8 mouse cellular contexts compared by ENCODE assay signal in the genomic region with DNA sequence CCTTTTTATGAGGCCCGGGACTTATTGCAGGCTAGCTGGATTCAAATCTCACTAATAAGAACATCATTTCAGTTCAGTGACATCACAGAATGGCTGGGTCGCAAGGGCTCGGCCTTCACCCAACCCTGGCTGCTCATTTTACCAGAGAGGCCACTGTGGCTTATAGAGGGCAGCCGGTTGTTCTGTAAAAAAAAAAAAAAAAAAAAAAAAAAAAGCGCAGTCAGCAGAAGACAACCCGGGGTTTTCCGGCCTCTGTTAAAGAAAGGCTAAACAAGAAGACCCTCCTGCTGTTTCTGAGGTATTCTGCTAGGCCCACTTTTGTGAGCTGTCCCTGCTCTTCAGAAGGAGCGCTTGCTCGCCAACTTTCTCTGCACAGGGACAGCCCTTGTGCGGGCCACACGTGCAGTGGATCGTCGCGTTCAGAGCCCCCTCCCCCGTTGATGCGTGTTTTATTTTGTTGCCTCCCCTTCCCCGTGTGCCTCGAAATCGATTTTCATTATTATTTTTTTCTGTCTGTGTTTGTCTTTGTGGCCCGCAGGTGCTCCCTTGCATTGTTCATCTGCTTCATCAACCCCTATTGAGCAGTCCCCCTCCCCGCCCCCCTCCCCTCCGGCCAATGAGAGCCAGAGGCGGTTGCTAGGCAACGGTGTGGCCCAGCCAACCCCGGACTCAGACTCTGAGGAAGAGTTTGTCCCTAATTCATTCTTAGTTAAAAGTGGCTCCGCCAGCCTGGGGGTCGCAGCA.
DNase-seq lines count a peak whose midpoint lies in the region; ATAC-seq lines count a peak whose summit lies in the region.

No protein-coding gene starts in this region.

- H3K27ac ChIP-seq in forebrain, embryonic 11.5 days (ENCODE audit: low read depth, low read length): no peak overlapping the region
- no peak overlapping the region for H3K27ac ChIP-seq in neural tube, embryonic 11.5 days (ENCODE audit: low read depth, low read length)

- H3K9ac ChIP-seq in forebrain, embryonic 11.5 days (ENCODE audit: low read length): peak overlapping the region; percentile 39
- peak overlapping the region; percentile 52; the same call in 1 of the 2 replicates for H3K9ac ChIP-seq in neural tube, embryonic 11.5 days (ENCODE audit: low read length)

- peaks cover 37% of the 10 kb centered on the region for H3K27me3 ChIP-seq in forebrain, embryonic 11.5 days (ENCODE audit: control insufficient read depth, insufficient read depth, low read length)
- no peaks in the 10 kb centered on the region for H3K27me3 ChIP-seq in neural tube, embryonic 11.5 days (ENCODE audit: control insufficient read depth, insufficient read depth, low read length)

- peak overlapping the region; percentile 61 for H3K4me2 ChIP-seq in forebrain, embryonic 11.5 days (ENCODE audit: low read depth, low read length, severe bottlenecking)
- peak overlapping the region; percentile 58 for H3K4me2 ChIP-seq in neural tube, embryonic 11.5 days (ENCODE audit: low read depth)

- H3K36me3 ChIP-seq in forebrain, embryonic 11.5 days (ENCODE audit: control insufficient read depth, insufficient read depth, low read length): no peaks in the 10 kb centered on the region
- no peaks in the 10 kb centered on the region for H3K36me3 ChIP-seq in neural tube, embryonic 11.5 days (ENCODE audit: control insufficient read depth, insufficient read depth, low read length)

- ATAC-seq in forebrain, embryonic 11.5 days (replicated peaks; ENCODE audit: low FRiP score): peak; percentile 94
- peak; percentile 96 for ATAC-seq in neural tube, embryonic 11.5 days (ENCODE audit: insufficient read depth, low FRiP score, low TSS enrichment)

- DNase-seq in layer of hippocampus, postnatal 10 days (ENCODE audit: low spot score in 2 of 2): peak; percentile 40 to 60
- DNase-seq in layer of hippocampus, adult 8-10 months (ENCODE audit: low spot score in 2 of 2): no peak
- peak; percentile 46 for DNase-seq in adrenal gland, postnatal 25 days
- peak; percentile 93 for DNase-seq in forebrain, embryonic 11.5 days (ENCODE audit: low spot score)
- DNase-seq in kidney, postnatal 10 days: peak; percentile 80
- DNase-seq in neural tube, embryonic 11.5 days (ENCODE audit: low spot score): peak; percentile 89
- DNase-seq in urinary bladder, postnatal 10 days (ENCODE audit: low spot score): no peak
- no peak for DNase-seq in thymus, postnatal 10 days (ENCODE audit: low spot score in 2 of 2)

- H3K9me3 ChIP-seq in forebrain, embryonic 11.5 days (ENCODE audit: control insufficient read depth, low read length): no peaks in the 10 kb centered on the region
- H3K9me3 ChIP-seq in neural tube, embryonic 11.5 days (ENCODE audit: control insufficient read depth, low read length): no peaks in the 10 kb centered on the region

- peaks cover 24% of the 10 kb centered on the region for H3K4me1 ChIP-seq in forebrain, embryonic 11.5 days (replicated peaks; ENCODE audit: control insufficient read depth, insufficient read depth, low read length)
- peaks cover 18% of the 10 kb centered on the region for H3K4me1 ChIP-seq in neural tube, embryonic 11.5 days (ENCODE audit: control insufficient read depth, insufficient read depth, low read length)

- peak overlapping the region; percentile 32 for H3K4me3 ChIP-seq in forebrain, embryonic 11.5 days (ENCODE audit: low read depth, low read length)
- peak overlapping the region; percentile 31 for H3K4me3 ChIP-seq in neural tube, embryonic 11.5 days (ENCODE audit: low read depth, low read length)

- WGBS in forebrain, embryonic 11.5 days: under 1% methylated on average over 27 of the region's 27 CpGs
- 1% methylated on average over 27 of the region's 27 CpGs for WGBS in neural tube, embryonic 11.5 days

Comparison
In these comparisons a context has a peak if more than half of its experiments do, and no peak if none do; other contexts are left out.
1. DNase-seq: peak in layer of hippocampus, postnatal 10 days (2 of 2), adrenal gland, postnatal 25 days (single experiment), forebrain, embryonic 11.5 days (single experiment), kidney, postnatal 10 days (single experiment) and neural tube, embryonic 11.5 days (single experiment); none in layer of hippocampus, adult 8-10 months (0 of 2), urinary bladder, postnatal 10 days (single experiment) and thymus, postnatal 10 days (0 of 2).